Mouse (Mus musculus): ENCODE data around the gene Xpr1. TPM values are rescaled to one million over a fixed set of nuclear protein-coding genes. Genes with fewer than 3 reads are reported as not detected.

The Xpr1 gene
- 111 TPM for polyA plus RNA-seq (2014; fragmentation: Illumina TruSeq; extraction: RNeasy Lipid Tissue Mini Kit (QIAGEN cat#74804); ENCODE audit: low read depth, low replicate concordance)

GRCm38 (mm10) chr1:155416701-155417677, at the start of gene Xpr1:
Gene Xpr1 (minus strand): TSS chr1:155417415.

GRCm38 (mm10) chr1:155243797-155244770, 173.1 kb downstream of the Xpr1 start, which contains the start of gene BC034090:
Gene BC034090 (minus strand): TSS chr1:155244444.

Other genes starting within 250 kb of the Xpr1 start
- 1.1 TPM for gene BC034090, start 173.0 kb downstream of the Xpr1 start, polyA plus RNA-seq (2014; fragmentation: Illumina TruSeq; extraction: RNeasy Lipid Tissue Mini Kit (QIAGEN cat#74804); ENCODE audit: low read depth, low replicate concordance)
- 41.7 TPM for gene Acbd6, start 140.7 kb upstream of the Xpr1 start, polyA plus RNA-seq (2014; fragmentation: Illumina TruSeq; extraction: RNeasy Lipid Tissue Mini Kit (QIAGEN cat#74804); ENCODE audit: low read depth, low replicate concordance)